Mouse (Mus musculus) limb, embryonic 12.5 days (tissue): Measurements from ENCODE around the gene Stk11ip. TPM values are rescaled to one million over a fixed set of nuclear protein-coding genes. Genes with fewer than 3 reads are reported as not detected.

Experiments
- ATAC-seq: fragments of 200-750 bp; cut with Nextera tagmentation; 2 replicates; pipeline ENCODE4 v1.8.0; 2017; ENCODE audit warnings: low read depth, moderate TSS enrichment; ENCODE audit not compliant: insufficient number of reproducible peaks, insufficient read depth, low FRiP score, low TSS enrichment
- H3K27ac ChIP-seq: fragments of 300-500 bp; sonication (generic); 2 replicates; pipeline ENCODE4 v1.5.1; 2016; ENCODE audit warnings: mild to moderate bottlenecking, moderate library complexity
- H3K27me3 ChIP-seq: fragments of 300-500 bp; sonication (generic); 2 replicates; pipeline ENCODE4 v1.6.1; 2016; ENCODE audit warnings: mild to moderate bottlenecking, moderate library complexity
- H3K36me3 ChIP-seq: fragments of 300-500 bp; sonication (generic); 2 replicates; pipeline ENCODE4 v1.6.1; 2016; ENCODE audit warnings: mild to moderate bottlenecking, moderate library complexity
- H3K4me1 ChIP-seq: fragments of 300-500 bp; sonication (generic); replicated peaks from 2 replicates; pipeline ENCODE4 v1.6.1; 2016
- H3K4me2 ChIP-seq: fragments of 300-500 bp; sonication (generic); 2 replicates; pipeline ENCODE4 v1.6.1; 2016; ENCODE audit warnings: mild to moderate bottlenecking, moderate library complexity
- H3K4me3 ChIP-seq: fragments of 300-500 bp; sonication (generic); replicated peaks from 2 replicates; pipeline ENCODE4 v1.5.1; 2016; ENCODE audit warnings: mild to moderate bottlenecking
- H3K9ac ChIP-seq: fragments of 300-500 bp; sonication (generic); replicated peaks from 2 replicates; pipeline ENCODE4 v1.6.1; 2016; ENCODE audit warnings: mild to moderate bottlenecking, moderate library complexity
- H3K9me3 ChIP-seq: fragments of 300-500 bp; sonication (generic); 2 replicates; pipeline ENCODE4 v1.6.1; 2016; ENCODE audit warnings: mild to moderate bottlenecking, moderate library complexity
- WGBS: fragments of 180-500 bp; shearing (Covaris S2); methylation state at CpG from one replicate; pipeline ENCODE4 v1.1.7; 2016; 5-methylcytosine and 5-hydroxymethylcytosine counted together
- polyA plus RNA-seq: library from polyadenylated mRNA; unstranded; fragments of >200 nt; fragmentation: Nextera tagmentation; extraction: Ambion mirVana; gene quantifications from 2 replicates; pipeline ENCODE4 v1.2.1, GENCODE M21; 2016

The Stk11ip gene
- polyA plus RNA-seq, 1 experiment from 2014 or later = 29.3 TPM

DNA sequence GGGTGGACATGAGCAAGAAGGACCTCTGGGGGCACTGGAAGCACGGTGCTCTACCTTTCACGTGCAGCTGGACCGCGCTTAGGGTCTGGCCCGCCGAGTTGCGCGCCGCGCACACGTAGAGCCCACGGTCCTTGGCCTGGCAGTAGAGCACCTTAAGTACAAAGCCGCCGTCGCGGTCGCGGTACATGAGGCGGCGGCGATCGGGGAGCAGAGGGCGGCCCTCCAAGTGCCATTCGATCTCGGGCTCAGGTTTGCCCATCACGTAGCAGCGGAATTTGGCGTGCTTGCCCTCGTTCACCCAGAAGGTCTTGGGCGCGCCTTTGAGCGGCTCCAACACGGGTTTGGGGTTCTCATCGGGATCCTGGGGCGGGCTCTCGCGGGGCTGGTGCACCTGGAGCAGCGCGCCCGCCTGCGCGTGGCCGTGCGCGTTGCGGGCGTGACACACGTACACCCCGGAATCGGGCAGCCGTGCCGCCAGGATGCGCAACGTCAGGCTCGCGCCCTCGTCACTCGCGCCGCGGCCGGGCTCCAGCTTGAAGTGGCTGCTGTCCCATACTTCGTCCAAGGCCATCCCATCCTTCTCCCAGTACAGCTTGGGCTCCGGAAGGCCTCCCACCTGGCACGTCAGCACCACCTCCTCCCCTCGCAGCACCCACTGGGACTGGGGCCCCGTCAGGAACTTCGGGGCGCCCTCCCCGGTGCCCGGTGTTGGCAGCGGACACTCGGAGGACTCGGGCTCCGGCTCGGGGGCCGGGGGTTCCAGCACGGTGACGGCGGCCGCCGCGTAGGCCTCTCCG lies 16.0 kb upstream of the Stk11ip start:
- peak overlapping the region; percentile 99 for H3K27ac ChIP-seq
- H3K27me3 ChIP-seq = peaks cover 17% of the 10 kb centered on the region
- H3K9me3 ChIP-seq = no peaks in the 10 kb centered on the region
- H3K4me3 ChIP-seq = peak overlapping the region; percentile 73
- H3K4me1 ChIP-seq = peaks cover 34% of the 10 kb centered on the region
- peak overlapping the region; percentile 95 for H3K9ac ChIP-seq
- H3K36me3 ChIP-seq = peaks cover 36% of the 10 kb centered on the region
- ATAC-seq = peak; percentile 15; the same call in 1 of the 2 replicates
- H3K4me2 ChIP-seq = peak overlapping the region; percentile 91
- WGBS = 0% methylated on average over 84 of the region's 84 CpGs

DNA sequence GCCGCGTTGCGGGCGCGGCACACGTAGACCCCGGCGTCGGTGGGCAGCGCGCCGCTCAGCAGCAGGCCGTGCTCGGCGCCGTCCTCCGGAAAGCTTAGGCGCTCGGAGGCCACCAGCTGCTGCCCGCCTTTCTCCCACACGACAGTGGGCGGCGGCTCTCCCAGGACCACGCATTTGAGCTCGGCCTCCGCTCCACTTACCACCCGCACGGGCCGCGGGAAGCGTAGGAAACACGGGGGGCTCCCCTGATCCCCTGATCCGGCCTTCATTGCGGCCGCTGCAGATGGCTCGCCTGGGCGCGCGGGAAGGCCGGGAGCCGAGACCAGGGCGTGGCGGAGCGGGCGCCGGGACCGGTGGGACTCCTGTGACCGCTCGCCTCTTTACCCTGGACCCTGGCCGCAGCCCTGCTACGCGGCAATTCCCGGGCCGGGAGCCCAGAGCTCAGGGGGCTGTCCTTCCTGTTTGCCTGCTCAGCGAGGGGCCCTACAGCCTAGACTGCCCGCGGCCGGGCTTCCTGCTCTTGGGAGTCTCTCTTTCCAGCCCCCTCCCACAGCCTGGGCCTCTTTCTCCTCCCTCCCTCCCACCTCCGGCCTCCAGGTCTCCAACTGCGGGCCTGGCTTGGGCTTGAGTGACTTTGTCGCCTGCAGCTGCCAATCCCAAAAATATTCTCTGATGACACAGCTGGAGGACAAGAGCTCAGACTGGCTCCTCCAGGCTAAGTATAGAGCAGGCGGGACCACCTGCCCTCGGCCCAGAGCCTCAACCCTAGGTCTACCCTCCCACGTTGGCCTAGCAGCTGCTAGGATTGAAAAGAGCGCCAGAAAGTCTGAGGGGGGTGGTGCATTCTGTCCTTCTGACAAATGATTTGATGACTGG lies 15.1 kb upstream of the Stk11ip start, which contains the start of gene Obsl1:
Gene Obsl1 (minus strand): TSS at position 497 of the 876 bp plus-strand sequence.
- under 1% methylated on average over 45 of the region's 65 CpGs for WGBS
- H3K27ac ChIP-seq = peak within 1 kb of the TSS; percentile 99
- H3K4me1 ChIP-seq = peaks cover 40% of the 10 kb centered on the region
- H3K4me2 ChIP-seq = peak within 1 kb of the TSS; percentile 91
- peaks cover 28% of the 10 kb centered on the region for H3K36me3 ChIP-seq
- ATAC-seq = peak; percentile 86
- peaks cover 17% of the 10 kb centered on the region for H3K27me3 ChIP-seq
- H3K9me3 ChIP-seq = no peaks in the 10 kb centered on the region
- peak within 1 kb of the TSS; percentile 95 for H3K9ac ChIP-seq
- peak within 1 kb of the TSS; percentile 73 for H3K4me3 ChIP-seq

DNA sequence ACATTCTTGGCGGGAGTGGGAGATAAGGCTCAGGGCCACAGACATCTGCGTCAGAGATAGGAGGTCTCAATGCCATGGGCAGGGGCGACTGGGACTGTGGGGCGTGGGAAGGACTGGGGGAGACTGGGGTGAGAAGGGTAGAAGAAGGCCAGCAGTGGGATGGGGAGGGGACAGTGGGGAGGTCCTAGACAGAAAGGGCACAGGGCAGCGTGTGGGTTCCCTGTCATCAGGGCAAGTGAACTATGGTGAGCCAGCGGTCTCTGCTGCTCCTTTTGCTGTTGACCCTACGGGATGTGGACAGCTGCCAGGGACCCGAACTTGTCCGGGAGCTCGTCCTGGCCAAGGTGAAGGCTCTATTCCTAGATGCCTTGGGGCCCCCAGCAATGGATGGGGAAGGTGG lies 14.3 kb upstream of the Stk11ip start, which contains the start of gene Inha:
Gene Inha (plus strand): TSS at position 72 of the 400 bp plus-strand sequence.
- H3K9ac ChIP-seq = peak within 1 kb of the TSS; percentile 95
- H3K4me1 ChIP-seq = peaks cover 48% of the 10 kb centered on the region
- H3K4me2 ChIP-seq = peak within 1 kb of the TSS; percentile 91
- no peaks in the 10 kb centered on the region for H3K9me3 ChIP-seq
- WGBS = 74% methylated on average over 10 of the region's 10 CpGs
- H3K4me3 ChIP-seq = peak within 1 kb of the TSS; percentile 73
- peak within 1 kb of the TSS; percentile 99 for H3K27ac ChIP-seq
- H3K27me3 ChIP-seq = peaks cover 17% of the 10 kb centered on the region
- peaks cover 20% of the 10 kb centered on the region for H3K36me3 ChIP-seq
- peak; percentile 24; the same call in 1 of the 2 replicates for ATAC-seq

DNA sequence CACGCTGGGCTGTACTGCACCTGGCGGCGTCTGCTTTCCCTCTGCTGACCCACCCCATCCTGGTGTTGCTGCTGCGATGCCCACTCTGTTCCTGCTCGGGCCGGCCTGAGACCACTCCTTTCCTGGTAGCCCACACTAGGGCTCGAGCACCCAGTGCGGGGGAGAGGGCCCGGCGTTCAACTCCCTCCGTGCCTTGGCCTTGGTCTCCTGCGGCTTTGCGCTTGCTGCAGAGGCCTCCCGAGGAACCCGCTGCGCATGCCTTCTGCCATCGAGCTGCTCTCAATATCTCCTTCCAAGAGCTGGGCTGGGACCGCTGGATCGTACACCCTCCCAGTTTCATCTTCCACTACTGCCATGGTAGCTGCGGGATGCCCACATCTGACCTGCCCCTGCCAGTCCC lies 11.7 kb upstream of the Stk11ip start:
- 42% methylated on average over 20 of the region's 20 CpGs for WGBS
- ATAC-seq = no peak
- no peaks in the 10 kb centered on the region for H3K36me3 ChIP-seq
- no peaks in the 10 kb centered on the region for H3K9me3 ChIP-seq
- H3K27ac ChIP-seq = no peak overlapping the region
- peaks cover 17% of the 10 kb centered on the region for H3K27me3 ChIP-seq
- H3K9ac ChIP-seq = no peak overlapping the region; the same call in 1 of the 2 replicates
- H3K4me2 ChIP-seq = no peak overlapping the region
- peaks cover 32% of the 10 kb centered on the region for H3K4me1 ChIP-seq
- no peak overlapping the region for H3K4me3 ChIP-seq

DNA sequence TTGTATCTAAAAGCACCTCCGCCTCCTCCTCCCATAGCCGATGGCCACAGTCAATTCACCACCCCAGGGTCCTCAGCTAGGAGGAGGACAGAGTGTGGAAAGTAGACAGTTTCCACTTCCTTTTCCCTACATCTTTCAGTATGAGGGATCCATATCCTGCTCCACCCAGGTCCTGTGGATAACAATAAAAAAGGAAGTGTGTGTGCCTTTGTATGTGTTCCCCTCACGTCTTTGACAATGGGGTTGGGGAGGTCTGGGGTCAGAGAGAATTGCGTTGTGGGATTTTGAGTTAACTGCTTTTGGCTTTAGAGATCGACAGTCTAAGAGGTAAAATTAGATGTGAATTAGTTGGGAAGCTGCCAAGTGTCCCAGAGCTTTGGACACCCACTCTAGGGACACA lies 11.2 kb upstream of the Stk11ip start:
- H3K4me2 ChIP-seq = no peak overlapping the region
- no peaks in the 10 kb centered on the region for H3K36me3 ChIP-seq
- H3K4me3 ChIP-seq = no peak overlapping the region
- ATAC-seq = no peak
- H3K9me3 ChIP-seq = no peaks in the 10 kb centered on the region
- WGBS = 80% methylated on average over 5 of the region's 5 CpGs
- no peak overlapping the region for H3K27ac ChIP-seq
- H3K27me3 ChIP-seq = peaks cover 17% of the 10 kb centered on the region
- peaks cover 27% of the 10 kb centered on the region for H3K4me1 ChIP-seq
- no peak overlapping the region for H3K9ac ChIP-seq

DNA sequence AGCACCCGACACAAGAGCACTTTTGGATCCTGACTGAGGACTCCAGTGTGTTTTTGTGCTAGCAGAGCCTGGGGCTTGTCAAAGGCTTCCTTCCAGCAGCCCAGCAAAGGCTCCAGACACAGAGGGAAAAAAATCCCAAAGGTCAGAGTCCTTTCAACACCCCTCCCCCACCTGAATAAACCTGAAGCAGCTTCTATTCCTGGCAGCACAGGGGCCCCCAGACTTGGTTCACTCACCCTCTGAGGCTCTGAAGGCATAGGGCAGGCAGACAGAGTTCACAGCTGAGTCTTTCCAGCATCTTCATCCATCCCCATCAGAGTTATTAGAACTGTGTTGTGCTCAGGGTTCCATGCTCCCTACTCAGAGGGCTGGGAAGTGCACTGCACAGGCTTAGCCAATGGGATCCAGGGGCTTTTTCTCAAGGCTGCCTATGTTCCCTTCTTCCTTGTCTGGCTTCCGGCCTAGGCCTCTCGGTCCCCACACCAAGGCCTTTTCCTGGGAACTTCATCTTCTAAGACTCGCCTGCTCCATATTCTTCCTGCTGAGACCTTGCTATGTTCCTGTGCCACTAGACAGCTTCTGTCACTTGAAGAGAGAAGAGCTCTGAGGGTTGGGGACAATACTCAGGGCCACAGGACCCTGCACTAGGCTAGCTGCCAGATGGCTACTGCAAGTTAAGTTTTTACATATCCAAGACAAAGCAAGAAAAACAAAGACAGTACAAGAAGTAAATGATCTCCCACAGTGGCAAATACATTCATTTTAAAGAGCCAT lies 9.7 kb upstream of the Stk11ip start:
- Histone ChIP-seq H3K9ac (no peak overlapping the region; the same call in 1 of the 2 replicates), H3K27me3 (peaks cover 17% of the 10 kb centered on the region), H3K27ac (peak overlapping the region; percentile 75), H3K9me3 (no peaks in the 10 kb centered on the region), H3K4me3 (no peak overlapping the region), H3K4me1 (peaks cover 24% of the 10 kb centered on the region), H3K36me3 (no peaks in the 10 kb centered on the region), H3K4me2 (no peak overlapping the region)
- ATAC-seq = no peak
- 57% methylated on average over 4 of the region's 4 CpGs for WGBS

DNA sequence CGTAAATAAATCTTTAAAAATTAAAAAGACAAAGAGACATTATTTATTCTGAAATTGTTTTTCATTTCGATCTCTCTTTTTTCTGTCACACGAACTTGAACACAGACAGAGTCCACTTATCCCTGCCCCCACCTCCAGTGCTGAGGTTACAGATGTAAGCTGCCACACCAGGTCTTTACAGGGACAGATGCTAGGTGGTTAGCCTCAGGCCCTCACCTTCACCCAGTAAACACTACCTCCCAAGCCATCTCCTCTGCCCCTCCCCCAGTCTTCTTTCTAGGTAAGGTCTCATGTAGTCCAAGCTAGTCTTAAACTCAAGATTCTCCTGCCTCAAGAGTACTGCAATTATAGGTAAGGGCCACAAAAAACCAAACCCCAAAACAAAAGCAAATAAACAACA lies 8.8 kb upstream of the Stk11ip start:
- Histone ChIP-seq H3K4me1 (peaks cover 15% of the 10 kb centered on the region), H3K9me3 (no peaks in the 10 kb centered on the region), H3K9ac (no peak overlapping the region), H3K36me3 (no peaks in the 10 kb centered on the region), H3K4me2 (no peak overlapping the region), H3K27ac (no peak overlapping the region), H3K4me3 (no peak overlapping the region), H3K27me3 (peaks cover 15% of the 10 kb centered on the region)
- WGBS = 87% methylated on average over 3 of the region's 3 CpGs
- ATAC-seq = no peak

DNA sequence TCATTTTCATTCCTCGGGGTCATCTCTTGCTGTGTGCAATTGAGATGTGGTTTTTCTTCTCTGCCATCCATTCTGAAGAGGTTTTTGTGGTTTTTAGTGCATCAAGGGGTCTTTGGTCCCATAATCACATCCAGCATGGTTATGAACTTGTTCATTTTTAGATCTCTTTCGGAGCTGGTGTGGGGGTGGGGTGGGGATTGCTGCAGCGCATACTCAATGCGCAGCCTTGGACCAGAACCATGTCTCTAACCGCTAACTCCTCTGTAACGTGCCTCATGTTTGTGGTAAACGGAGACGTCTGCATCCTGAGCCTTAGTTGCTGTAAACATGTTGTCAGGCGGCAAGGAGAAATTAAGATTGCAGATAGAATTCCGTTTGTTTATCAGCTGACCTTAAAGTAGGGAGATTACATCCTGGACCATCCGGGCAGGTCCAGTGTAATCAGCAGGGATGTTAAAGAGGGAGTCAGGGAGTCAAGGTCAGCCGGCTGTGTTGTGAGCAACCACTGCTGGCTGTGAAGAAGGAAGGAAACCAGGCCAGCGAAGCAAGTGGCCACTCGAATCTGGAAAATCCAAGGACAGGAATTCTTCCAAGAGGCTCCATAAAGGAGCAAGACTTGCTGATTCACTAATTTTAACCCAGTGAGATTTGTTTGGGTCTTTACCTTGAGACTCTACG lies 4.5 kb upstream of the Stk11ip start:
- no peak overlapping the region for H3K9ac ChIP-seq
- H3K9me3 ChIP-seq = no peaks in the 10 kb centered on the region
- no peak overlapping the region for H3K4me3 ChIP-seq
- H3K4me2 ChIP-seq = no peak overlapping the region
- peaks cover 9% of the 10 kb centered on the region; the same call in 1 of the 2 replicates for H3K4me1 ChIP-seq
- no peak overlapping the region for H3K27ac ChIP-seq
- no peaks in the 10 kb centered on the region for H3K36me3 ChIP-seq
- H3K27me3 ChIP-seq = no peaks in the 10 kb centered on the region
- WGBS = 73% methylated on average over 15 of the region's 15 CpGs
- ATAC-seq = no peak

DNA sequence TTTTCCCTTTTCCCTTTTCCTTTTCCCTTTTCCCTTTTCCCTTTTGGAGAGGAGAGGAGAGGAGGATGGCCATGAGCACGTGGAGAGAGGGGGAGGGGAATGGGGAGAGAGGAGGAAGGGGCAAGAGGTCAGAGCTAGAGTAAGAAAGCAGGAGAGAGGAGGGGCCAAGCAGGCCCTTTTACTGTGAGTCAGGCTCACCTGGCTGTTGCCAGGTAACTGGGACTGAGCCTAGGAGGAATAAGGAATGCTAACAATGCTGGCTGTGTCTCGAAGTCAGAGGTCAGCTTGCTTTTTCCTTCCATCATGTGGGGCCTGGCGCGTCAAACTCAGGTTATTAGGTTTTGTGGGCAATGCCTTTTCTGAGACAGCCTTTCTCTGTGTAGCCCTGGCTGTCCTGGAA lies 3.3 kb upstream of the Stk11ip start:
- Histone ChIP-seq H3K4me3 (no peak overlapping the region), H3K9me3 (no peaks in the 10 kb centered on the region), H3K4me1 (peaks cover 15% of the 10 kb centered on the region; the same call in 1 of the 2 replicates), H3K27me3 (no peaks in the 10 kb centered on the region), H3K27ac (peak overlapping the region; percentile 59; the same call in 1 of the 2 replicates), H3K4me2 (no peak overlapping the region), H3K9ac (no peak overlapping the region), H3K36me3 (no peaks in the 10 kb centered on the region)
- WGBS = 61% methylated on average over 4 of the region's 4 CpGs
- no peak for ATAC-seq

DNA sequence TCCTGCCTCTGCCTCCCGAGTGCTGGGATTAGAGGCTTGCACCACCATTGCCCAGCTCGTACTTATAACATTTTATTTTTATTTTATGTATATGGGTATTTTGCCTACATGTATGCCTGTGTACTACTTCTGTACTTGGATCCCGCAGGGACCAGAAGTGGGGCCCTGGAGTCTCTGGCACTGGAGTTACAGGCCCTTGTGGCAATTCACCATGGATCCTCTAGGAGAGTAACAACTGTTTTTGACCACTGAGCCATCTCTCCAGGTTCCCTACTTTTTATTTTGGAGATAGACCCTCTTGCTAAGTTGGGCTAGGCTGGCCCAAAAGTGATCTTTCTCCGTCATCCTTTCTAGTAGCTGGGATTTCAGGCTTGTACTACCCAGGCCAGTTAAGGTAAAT lies 2.9 kb upstream of the Stk11ip start:
- Histone ChIP-seq H3K27ac (peak overlapping the region; percentile 59; the same call in 1 of the 2 replicates), H3K9me3 (no peaks in the 10 kb centered on the region), H3K4me2 (no peak overlapping the region), H3K27me3 (no peaks in the 10 kb centered on the region), H3K36me3 (no peaks in the 10 kb centered on the region), H3K9ac (no peak overlapping the region), H3K4me3 (no peak overlapping the region), H3K4me1 (peaks cover 15% of the 10 kb centered on the region; the same call in 1 of the 2 replicates)
- 95% methylated on average over 4 of the region's 4 CpGs for WGBS
- no peak for ATAC-seq
